Mouse (Mus musculus): Measurements from ENCODE around the gene Arhgef12.
"Not testable (repeated sequence)": the region's sequence is repeated elsewhere in the genome, so short reads cannot be mapped to it uniquely, and the experiment has no call there.

The Arhgef12 gene

GRCm38 (mm10) chr9:43003017-43003416 is 104.0 kb downstream of the Arhgef12 start:
- DNase-seq (ENCODE audit: low read depth, low spot score): peak; percentile 11

- no peak for DNase-seq (ENCODE audit: low read depth, low spot score)
Measured at GRCm38 (mm10) chr9:43000595-43001250, 106.3 kb downstream of the Arhgef12 start.

- DNase-seq (ENCODE audit: low read depth, low spot score): peak; percentile 60
Measured at GRCm38 (mm10) chr9:43000070-43000469, 107.0 kb downstream of the Arhgef12 start.

- DNase-seq (ENCODE audit: low read depth, low spot score): no peak
Measured at GRCm38 (mm10) chr9:42997526-42997925, 109.5 kb downstream of the Arhgef12 start.

- no peak for DNase-seq (ENCODE audit: low read depth, low spot score)
Measured at GRCm38 (mm10) chr9:42995298-42995697, 111.7 kb downstream of the Arhgef12 start.

- DNase-seq (ENCODE audit: low read depth, low spot score): no peak
Measured at GRCm38 (mm10) chr9:42994708-42995107, 112.3 kb downstream of the Arhgef12 start.

GRCm38 (mm10) chr9:42993659-42994058 is 113.4 kb downstream of the Arhgef12 start:
- no peak for DNase-seq (ENCODE audit: low read depth, low spot score)

- no peak for DNase-seq (ENCODE audit: low read depth, low spot score)
Measured at GRCm38 (mm10) chr9:42987988-42988387, 119.1 kb downstream of the Arhgef12 start.

- DNase-seq (ENCODE audit: low read depth, low spot score): no peak
Measured at GRCm38 (mm10) chr9:42968894-42969521, 138.0 kb downstream of the Arhgef12 start.

- no peak for DNase-seq (ENCODE audit: low read depth, low spot score)
Measured at GRCm38 (mm10) chr9:42967731-42968130, 139.3 kb downstream of the Arhgef12 start.

GRCm38 (mm10) chr9:42964809-42965208 is 142.2 kb downstream of the Arhgef12 start:
- not testable (repeated sequence) for DNase-seq (ENCODE audit: low read depth, low spot score)

- DNase-seq (ENCODE audit: low read depth, low spot score): no peak
Measured at GRCm38 (mm10) chr9:42964366-42964765, 142.7 kb downstream of the Arhgef12 start.

- DNase-seq (ENCODE audit: low read depth, low spot score): peak; percentile 8
Measured at GRCm38 (mm10) chr9:42962506-42962905, 144.5 kb downstream of the Arhgef12 start.

GRCm38 (mm10) chr9:42958401-42958800 is 148.6 kb downstream of the Arhgef12 start:
- no peak for DNase-seq (ENCODE audit: low read depth, low spot score)

GRCm38 (mm10) chr9:42948381-42948780 is 158.7 kb downstream of the Arhgef12 start:
- DNase-seq (ENCODE audit: low read depth, low spot score): peak; percentile 33

- DNase-seq (ENCODE audit: low read depth, low spot score): peak; percentile 53
Measured at GRCm38 (mm10) chr9:42945174-42945573, 161.9 kb downstream of the Arhgef12 start.

- DNase-seq (ENCODE audit: low read depth, low spot score): peak; percentile 93
Measured at GRCm38 (mm10) chr9:42944536-42945006, 162.5 kb downstream of the Arhgef12 start.

GRCm38 (mm10) chr9:42943781-42944535 is 163.1 kb downstream of the Arhgef12 start, which contains the start of gene Grik4:
TSS of gene Grik4 (minus strand) at chr9:42944493.
- peak; percentile 70 for DNase-seq (ENCODE audit: low read depth, low spot score)

- peak; percentile 72 for DNase-seq (ENCODE audit: low read depth, low spot score)
Measured at GRCm38 (mm10) chr9:42943057-42943529, 163.9 kb downstream of the Arhgef12 start.

GRCm38 (mm10) chr9:42942148-42942547 is 164.9 kb downstream of the Arhgef12 start:
- DNase-seq (ENCODE audit: low read depth, low spot score): peak; percentile 62

- DNase-seq (ENCODE audit: low read depth, low spot score): no peak
Measured at GRCm38 (mm10) chr9:42932146-42932545, 174.9 kb downstream of the Arhgef12 start.

GRCm38 (mm10) chr9:42927498-42927897 is 179.5 kb downstream of the Arhgef12 start:
- DNase-seq (ENCODE audit: low read depth, low spot score): no peak
